ENCODE assay signal across 11 mouse cellular contexts in genomic region chr8:107065511-107066496, GRCm38 (mm10). TPM values are rescaled to one million over a fixed set of nuclear protein-coding genes. Genes with fewer than 3 reads are reported as not detected.
A peak's percentile ranks its signal among the peaks of the same experiment; 100 is the strongest.
DNase-seq lines count a peak whose midpoint lies in the region; TF ChIP-seq lines count a peak whose summit lies in the region.
"Had no signal": no experiment of that assay in that cellular context is flagged by ENCODE, and none has a peak within 500 bp of the region (broad histone marks: within the 10 kb centered on the region; RNA-seq: fewer than 3 reads in every experiment).

TSS of gene Tmed6 (minus strand) at chr8:107065644.

- no peak for TF ChIP-seq POLR2A in small intestine, adult 2 months (IDR thresholded peaks at IDR 0.05; ENCODE audit: low read depth, low read length)

- WGBS in large intestine, adult 2 months: 25% methylated on average over 17 of the region's 17 CpGs
- WGBS in small intestine, adult 2 months: 19% methylated on average over 17 of the region's 17 CpGs

- H3K9me3 ChIP-seq in erythroblast, embryonic 14.5 days (ENCODE audit: control insufficient read depth, low read length): no peaks in the 10 kb centered on the region
- H3K9me3 ChIP-seq: heart, embryonic 10.5 days; limb, embryonic 12.5 days had no signal

- H3K27me3 ChIP-seq in erythroblast, embryonic 14.5 days (ENCODE audit: control insufficient read depth): peaks cover 3% of the 10 kb centered on the region; the same call in 1 of the 2 replicates
- no peaks in the 10 kb centered on the region for H3K27me3 ChIP-seq in small intestine, adult 2 months (ENCODE audit: control insufficient read depth, insufficient read depth, low read length)
- H3K27me3 ChIP-seq: limb, embryonic 12.5 days had no signal

- H3K36me3 ChIP-seq in erythroblast, embryonic 14.5 days (ENCODE audit: control insufficient read depth): peaks cover 22% of the 10 kb centered on the region
- peaks cover 7% of the 10 kb centered on the region for H3K36me3 ChIP-seq in small intestine, adult 2 months (ENCODE audit: control insufficient read depth, insufficient read depth, low read length)

- H3K27ac ChIP-seq in small intestine, adult 2 months (ENCODE audit: insufficient read depth, low read depth, low read length): no peak within 1 kb of the TSS
- no peak within 1 kb of the TSS for H3K27ac ChIP-seq in layer of hippocampus, adult 2 months
- H3K27ac ChIP-seq: heart, embryonic 10.5 days; limb, embryonic 12.5 days had no signal

- TF ChIP-seq CTCF in small intestine, adult 2 months (IDR thresholded peaks at IDR 0.05; ENCODE audit: extremely low read depth, insufficient read length, insufficient replicate concordance, low read depth, low read length): no peak
- TF ChIP-seq CTCF in layer of hippocampus, adult 2 months (conservative IDR thresholded peaks at IDR 0.05): no peak

- peak within 1 kb of the TSS; percentile 45 for H3K4me3 ChIP-seq in erythroblast, embryonic 14.5 days (replicated peaks)
- peak within 1 kb of the TSS; percentile 11; the same call in 1 of the 2 replicates for H3K4me3 ChIP-seq in small intestine, adult 2 months (ENCODE audit: low read depth, low read length)
- no peak within 1 kb of the TSS for H3K4me3 ChIP-seq in layer of hippocampus, adult 2 months
- H3K4me3 ChIP-seq: heart, embryonic 10.5 days; limb, embryonic 12.5 days had no signal

- DNase-seq in adrenal gland, adult 2 months: peak; percentile 38
- no peak for DNase-seq in adrenal gland, postnatal 10 days
- no peak for DNase-seq in large intestine, adult 2 months (ENCODE audit: low read depth, low spot score)
- DNase-seq in cerebellum, postnatal 36 days: no peak
- no peak for DNase-seq in frontal cortex, postnatal 14 days (ENCODE audit: low spot score in 2 of 2)
- DNase-seq in layer of hippocampus, adult 2 months (ENCODE audit: low spot score in 2 of 2): no peak
- DNase-seq: cerebellum, postnatal 14 days had no signal

- H3K4me1 ChIP-seq in erythroblast, embryonic 14.5 days (ENCODE audit: control insufficient read depth): peaks cover 16% of the 10 kb centered on the region
- peaks cover 2% of the 10 kb centered on the region; the same call in 1 of the 2 replicates for H3K4me1 ChIP-seq in small intestine, adult 2 months (ENCODE audit: control insufficient read depth, insufficient read depth, insufficient read length, low read length)
- H3K4me1 ChIP-seq: limb, embryonic 12.5 days had no signal

RNA-seq across cellular contexts. Expression of gene Tmed6, which starts in this region (rescaled TPM):
- total RNA-seq in adrenal gland, adult 2 months (2021): not detected
- not detected in 2 replicates for polyA plus RNA-seq in adrenal gland, adult 2 months (2012; rRNA removed)
- total RNA-seq in adrenal gland, postnatal 10 days (2021): not detected
- not detected in 2 replicates for polyA plus RNA-seq in erythroblast, embryonic 14.5 days (2012)
- 7.5 and 18.0 TPM in 2 replicates for polyA plus RNA-seq in large intestine, adult 2 months (2012; rRNA removed)
- polyA plus RNA-seq in small intestine, adult 2 months (2012; rRNA removed): 7.1 and 88.2 TPM in 2 replicates
- under 1 TPM in 1 of 2 experiments, not detected in 1; 0.42 TPM for total RNA-seq in layer of hippocampus, adult 2 months (2021)
- polyA plus RNA-seq: limb, embryonic 12.5 days had no signal

Comparison
In these comparisons a context has a peak if more than half of its experiments do, and no peak if none do; other contexts are left out.
1. Peak in DNase-seq in adrenal gland, adult 2 months; RNA of the gene not detected or under 1 TPM.